Mouse (Mus musculus) ES-E14 (cell line): ENCODE measurements around the gene Hsp90b1.
"Not testable (repeated sequence)": the region's sequence is repeated elsewhere in the genome, so short reads cannot be mapped to it uniquely, and the experiment has no call there.

ENCODE experiments used
- HCFC1 ChIP-seq: IDR thresholded peaks from 2 replicates; pipeline ENCODE4 v1.6.1; 2012; ENCODE audit warnings: low read length, inconsistent platforms, borderline replicate concordance; ENCODE audit not compliant: insufficient read depth
- ZNF384 ChIP-seq: IDR thresholded peaks from 2 replicates; pipeline ENCODE4 v1.6.1; 2012; ENCODE audit warnings: low read depth, low read length, inconsistent platforms

GRCm38 (mm10) chr10:86684797-86685178 is 20.5 kb downstream of the Hsp90b1 start:
- not testable (repeated sequence) for TF ChIP-seq HCFC1, ZNF384
